Mouse (Mus musculus) lung, postnatal 25 days (tissue): ENCODE results near the gene Pithd1.
"Not testable (repeated sequence)": the region's sequence is repeated elsewhere in the genome, so short reads cannot be mapped to it uniquely, and the experiment has no call there.

Experiments used
- DNase-seq: peaks from one replicate; pipeline ENCODE4 v3.0.0; 2022; ENCODE audit warnings: low spot score

The Pithd1 gene

DNA sequence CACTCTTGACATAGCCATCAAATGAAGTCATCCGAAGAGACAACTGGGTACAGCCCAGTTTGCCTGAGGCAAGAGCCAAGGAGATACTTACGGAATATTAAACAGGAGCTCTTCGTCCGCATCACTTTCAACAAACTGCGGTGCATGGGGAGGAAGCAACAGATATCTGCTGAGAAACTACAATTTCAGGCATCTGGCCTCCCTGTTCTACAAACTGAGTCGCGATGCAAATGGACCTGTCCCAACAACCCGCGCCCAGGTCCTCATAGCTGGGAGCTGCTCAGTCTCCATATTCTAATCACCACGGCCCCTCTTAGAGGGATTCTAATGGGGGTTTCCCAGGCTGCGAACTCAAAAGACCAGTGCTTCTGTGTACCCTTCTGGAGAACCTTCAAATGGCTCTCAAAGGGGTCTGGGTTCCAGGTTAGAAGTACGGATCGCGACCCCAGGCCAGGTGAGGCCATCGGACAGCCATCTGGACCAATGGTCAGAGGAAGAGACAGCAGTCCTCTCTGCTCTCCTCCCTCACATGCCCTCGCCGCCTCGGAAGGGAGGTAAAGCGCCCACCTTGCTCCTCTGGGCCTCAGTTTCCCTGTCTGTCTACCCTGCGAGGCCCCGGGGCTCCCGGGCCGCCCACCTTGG lies 642 bp downstream of the Pithd1 start:
- no peak for DNase-seq

DNA sequence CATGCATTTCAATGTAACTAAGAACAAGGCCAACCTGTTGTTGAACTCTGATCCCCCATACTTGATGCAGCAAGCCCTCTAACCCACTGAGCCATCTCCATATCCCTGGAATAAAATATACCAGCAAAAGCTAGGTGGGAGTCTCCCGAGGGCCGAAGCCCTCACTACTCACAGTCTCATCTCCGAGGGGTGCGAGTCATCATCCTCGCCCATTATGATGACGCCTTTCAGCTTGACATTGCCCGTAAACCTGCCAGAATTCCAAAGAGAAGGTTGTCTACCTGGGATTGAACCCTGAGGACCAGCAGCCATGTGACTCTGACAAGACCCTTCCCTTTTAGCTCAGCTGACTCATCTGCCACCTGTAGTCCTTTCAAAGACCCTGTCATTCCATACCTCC lies 1.3 kb downstream of the Pithd1 start:
- DNase-seq, result no peak

DNA sequence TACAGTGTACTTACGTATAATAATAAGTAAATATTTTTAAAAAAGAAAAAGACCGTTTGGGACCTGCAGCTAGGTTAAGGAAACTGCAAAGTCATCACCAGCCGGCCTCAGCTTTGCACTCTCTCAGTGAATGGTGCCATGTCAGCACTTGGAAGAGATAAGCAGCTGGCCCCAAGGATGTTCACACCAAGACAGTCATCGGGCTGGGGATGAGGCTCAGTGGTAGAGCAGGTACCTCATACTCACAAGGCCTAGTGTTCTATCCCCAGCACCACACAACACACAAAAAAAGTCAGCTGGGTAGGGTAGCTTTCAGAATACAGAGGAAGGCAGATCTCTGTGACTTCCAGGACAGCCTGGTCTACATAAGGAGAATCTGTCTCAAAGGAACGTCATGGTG lies 1.9 kb downstream of the Pithd1 start:
- no peak for DNase-seq

DNA sequence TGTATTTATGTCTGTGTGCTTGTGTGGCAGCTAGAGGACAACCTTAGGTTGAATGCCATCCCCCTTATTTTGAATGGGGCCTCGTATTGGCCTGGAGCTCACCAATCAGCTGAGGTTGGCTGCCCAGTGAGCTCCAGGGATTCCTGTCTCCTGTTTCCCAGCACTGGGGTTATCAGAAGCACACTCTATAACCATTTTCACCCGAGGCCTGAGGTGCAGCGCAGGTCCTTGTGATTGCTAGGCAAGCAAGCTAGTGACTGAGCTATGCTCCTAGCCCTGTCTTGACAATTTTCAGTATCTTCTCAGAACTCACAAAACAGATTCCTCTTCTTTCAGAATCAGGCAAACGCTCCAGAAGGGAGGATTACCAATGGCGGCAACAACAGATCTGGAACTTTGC lies 2.5 kb downstream of the Pithd1 start:
- no peak for DNase-seq

DNA sequence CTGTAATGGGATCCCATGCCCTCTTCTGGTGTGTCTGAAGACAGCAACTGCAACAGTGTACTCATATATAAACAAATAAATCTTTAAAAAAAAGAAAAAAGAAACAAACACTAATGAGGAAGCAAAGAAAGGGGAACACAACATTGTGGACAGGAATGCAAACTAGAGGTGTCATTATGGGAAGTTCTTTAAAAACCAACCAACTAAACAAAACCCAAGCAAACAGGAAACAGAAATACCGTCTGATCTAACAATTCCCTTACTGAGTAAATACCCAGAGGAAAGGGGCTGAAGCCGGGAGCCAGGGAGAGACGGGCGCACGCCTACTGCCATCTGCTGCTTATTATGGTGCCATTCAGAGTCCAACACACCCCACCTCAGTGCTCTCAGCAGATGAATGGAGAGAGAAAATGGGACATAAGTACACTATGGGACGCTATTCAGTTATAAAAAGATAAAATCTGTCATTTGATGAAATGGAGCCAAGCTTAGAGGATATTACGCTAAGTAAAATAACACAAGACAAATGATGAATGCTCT lies 5.5 kb downstream of the Pithd1 start:
- no peak for DNase-seq

DNA sequence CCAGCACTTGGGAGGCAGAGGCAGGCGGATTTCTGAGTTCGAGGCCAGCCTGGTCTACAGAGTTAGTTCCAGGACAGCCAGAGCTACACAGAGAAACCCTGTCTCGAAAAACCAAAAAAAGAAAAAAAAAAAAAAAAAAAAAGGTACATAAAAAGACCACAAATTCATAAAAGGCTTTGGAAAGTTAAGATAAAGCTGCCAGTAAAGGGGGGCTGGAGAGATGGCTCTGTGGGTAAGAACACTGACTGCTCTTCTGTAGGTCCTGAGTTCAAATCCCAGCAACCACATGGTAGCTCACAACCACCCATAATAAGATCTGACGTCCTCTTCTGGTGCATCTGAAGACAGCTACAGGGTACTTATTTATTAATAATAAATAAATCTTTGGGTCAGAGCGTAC lies 6.8 kb downstream of the Pithd1 start:
- not testable (repeated sequence) for DNase-seq

DNA sequence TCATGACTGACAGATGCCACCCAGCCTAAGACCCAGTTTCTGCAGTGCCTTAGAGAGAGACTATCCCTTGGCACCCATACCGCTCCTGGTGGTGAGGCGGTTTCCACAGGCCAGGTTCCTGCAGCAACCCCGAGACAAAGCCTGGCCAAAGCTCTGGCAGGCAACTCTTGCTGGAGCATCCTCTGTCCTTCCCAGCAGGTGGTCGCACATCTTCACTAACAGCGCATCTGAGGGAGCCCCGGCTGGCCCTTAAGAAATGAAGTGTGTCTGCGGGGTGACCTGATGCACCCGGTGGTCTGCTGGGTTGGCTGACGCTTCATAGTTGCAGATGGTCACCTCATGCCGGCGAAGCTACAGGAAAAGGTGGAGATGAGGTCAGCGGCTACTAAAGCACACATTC lies 10.9 kb downstream of the Pithd1 start:
- DNase-seq, result no peak

DNA sequence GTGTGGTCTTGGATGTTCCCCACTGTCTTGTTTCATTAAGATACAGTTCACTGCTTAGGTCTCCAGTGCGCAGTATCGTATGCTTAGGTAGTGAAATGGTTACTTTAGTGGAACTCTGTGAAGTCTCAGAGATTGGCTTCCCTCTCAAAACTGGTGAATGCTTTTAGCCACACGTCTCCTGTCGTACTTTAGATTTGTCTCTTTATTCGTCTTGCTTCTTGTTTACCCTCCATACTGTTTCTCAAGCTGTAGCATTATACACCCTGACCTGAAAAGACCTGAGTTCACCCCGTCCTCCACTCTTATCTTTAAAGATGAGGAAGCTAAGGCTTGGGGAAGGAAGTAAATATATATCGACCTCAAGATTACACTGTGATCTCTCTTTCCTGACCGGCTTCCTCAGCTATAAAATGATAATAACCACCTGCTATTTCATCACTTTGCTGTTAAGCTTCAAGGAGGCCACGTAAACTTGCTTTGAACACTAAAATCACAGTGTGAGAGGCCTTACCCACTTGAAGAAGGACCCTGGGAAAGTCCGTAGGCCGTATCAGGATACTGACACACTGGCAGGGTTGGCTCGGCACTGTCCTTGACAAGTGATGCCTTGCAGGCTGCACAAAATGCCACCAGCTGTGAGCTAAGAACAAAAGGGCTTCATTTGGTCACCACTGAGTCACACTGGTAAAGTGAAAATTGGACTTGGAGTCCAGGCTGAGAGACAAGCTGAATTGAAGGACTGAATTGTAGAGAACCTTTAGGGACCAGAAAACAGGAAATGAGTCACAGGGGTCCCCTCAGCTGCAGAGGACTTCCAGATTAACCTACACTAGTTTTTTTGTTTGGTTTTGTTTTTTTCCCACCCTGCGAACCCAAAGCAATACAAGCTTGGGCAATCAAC lies 13.9 kb downstream of the Pithd1 start:
- DNase-seq, result no peak

DNA sequence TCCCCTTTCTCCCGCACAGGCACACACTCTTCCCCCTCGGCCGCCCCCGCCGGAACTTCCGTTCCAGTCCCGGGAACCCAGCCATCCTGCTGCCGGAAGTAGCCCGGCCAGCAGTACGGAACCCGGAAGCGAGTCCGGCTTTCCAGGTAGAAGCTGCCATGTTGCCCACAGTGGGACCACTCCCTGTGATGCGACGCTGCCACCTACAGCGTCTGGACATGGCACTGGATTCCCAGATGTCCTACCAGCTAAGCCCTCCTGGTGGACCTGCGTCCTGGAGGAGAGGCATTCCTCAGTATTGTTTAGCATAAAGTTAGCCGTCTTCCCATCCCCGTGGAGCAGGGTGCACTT lies 14.5 kb downstream of the Pithd1 start, which contains the start of gene Lypla2:
Lypla2 (minus strand) TSS at position 71 of the 351 bp plus-strand sequence.
- peak; percentile 91 for DNase-seq

DNA sequence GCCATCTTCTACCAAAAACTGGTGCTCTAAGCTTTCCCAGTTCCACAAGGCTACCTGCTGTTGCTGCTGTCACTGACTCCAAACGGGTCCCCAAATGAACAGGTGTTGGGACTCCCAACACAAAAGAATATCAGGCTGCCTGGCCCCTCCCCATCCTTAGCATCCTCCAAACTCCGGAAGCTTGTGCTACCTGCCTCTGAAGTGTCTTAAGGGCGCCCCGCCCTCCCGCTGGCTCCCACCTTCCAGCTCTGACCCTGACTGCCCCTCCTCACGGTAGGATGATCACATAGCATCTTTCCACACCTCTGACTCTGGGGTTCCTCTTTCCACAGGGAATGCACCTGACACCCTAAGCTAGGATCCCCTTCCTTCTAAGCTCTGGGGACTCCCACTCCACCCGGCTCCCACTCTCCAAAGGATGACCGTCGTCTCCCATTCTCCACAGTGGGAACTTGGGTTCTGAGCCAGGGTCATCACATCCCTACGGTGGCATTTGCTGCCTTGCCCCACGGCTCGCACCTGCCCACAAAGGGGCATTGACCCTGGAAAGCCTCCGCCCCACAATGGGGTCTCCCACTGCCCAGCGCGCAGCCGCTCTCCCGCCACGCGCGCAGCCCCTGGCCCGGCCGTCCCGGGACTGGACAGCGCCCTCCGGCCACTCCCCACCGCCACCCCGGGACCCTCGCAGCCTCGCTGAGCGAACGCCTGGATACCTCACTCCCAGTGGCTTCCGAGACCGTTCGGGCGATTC lies 15.1 kb downstream of the Pithd1 start:
- no peak for DNase-seq

DNA sequence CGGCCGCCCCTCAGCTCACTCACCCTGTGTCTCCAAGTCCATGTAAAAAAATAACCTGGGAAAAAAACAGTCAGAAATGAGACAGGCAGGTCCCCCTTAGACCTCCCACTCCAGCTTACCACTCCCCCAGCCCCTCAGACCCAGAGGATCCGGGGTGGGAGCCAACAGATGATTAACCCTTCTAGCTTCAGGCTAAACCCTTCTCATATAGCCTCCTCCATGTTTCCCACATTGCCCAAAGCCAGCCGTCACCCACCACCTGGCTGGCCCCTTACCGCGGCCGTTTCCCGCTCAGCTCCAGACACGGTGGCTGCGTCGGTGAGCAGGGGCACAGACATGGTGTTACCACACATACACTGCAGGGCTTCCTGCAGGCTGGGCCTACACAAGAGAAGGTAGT lies 16.5 kb downstream of the Pithd1 start:
- DNase-seq, result no peak

DNA sequence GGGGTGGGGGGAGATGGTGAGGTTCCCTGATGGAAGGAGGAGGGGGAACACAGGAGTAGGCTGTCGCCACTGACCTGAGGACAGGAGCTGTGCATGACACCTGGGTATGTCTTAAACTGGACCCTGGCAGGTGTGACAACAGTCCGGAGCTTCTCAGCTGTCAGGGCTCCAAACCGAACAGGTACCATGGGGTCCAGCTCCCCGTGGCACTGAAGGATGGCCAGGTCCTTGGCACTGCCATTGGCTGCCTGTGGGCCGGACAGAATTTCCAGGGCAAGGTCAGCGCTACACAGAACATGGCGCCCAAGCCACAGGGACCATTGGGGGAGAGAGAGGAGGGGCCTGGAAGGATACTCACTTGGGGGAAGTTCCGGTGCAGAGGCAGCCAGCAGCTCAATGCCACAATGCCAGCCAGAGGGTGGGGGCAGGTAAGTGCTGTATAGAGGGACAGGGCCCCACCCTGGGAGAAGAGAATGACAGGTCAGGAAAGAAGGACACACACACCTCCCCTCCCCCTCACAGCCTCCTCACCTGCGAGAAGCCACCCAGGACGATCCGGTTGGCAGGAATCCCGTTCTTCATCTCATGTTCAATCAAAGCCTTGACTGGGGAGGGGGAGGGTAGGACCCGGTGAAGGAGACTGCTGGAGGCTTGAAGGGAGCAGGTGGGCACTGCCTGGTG lies 17.9 kb downstream of the Pithd1 start:
- no peak for DNase-seq

DNA sequence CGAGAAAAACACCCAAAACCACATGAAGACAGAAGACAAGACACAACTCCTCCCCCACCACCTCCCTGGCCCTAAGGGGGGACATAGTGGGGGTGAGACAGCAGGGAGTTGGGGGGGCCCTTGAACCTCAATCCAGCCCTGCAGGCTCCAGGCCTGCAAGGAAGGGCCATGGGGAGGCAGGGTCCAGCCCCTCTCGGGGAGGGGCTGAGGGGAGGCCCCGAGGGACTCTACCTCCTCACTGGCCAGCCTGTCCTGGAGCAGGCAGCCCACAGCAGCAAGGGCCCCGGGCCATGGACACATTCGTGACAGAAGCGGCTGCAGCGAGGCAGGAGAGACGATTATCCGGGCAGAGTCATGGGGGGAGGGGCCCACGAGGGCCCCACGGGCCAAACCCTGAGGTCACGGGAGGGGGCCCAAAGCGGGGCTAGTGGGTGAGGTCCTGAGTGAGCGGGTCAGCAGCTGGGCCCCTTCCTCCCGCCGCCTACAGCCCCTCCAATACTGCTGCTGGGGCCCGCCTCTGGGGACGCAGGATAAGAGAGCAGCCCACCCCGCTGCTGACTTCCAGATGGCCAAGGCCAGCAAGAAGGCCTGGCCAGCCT lies 18.7 kb downstream of the Pithd1 start:
- DNase-seq, result no peak

DNA sequence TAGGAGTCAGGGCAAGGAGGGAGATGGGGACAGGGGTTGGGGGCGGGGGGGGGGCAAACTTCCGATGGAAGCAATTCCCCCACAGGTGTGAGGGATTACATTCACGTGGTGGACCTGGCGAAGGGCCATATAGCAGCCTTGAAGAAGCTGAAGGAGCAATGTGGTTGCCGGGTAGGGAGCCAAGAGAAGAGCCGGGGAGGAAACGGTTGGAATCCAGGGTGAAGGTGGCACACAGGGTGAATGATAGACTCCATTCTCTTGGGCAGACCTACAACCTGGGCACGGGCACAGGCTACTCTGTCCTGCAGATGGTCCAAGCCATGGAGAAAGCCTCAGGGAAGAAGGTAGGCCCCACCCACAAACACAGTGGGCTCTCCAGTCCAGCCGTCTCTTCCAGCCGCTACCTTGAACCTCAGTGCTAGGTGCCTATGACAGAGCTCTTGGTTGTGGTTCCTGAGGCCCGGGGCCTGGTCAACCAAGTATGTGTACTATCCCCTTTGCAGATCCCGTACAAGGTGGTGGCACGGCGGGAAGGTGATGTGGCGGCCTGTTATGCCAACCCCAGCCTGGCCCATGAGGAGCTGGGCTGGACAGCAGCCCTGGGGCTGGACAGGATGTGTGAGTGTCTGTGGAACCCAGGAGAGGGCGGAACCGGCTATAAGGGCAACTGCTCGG lies 19.8 kb downstream of the Pithd1 start:
- no peak for DNase-seq

DNA sequence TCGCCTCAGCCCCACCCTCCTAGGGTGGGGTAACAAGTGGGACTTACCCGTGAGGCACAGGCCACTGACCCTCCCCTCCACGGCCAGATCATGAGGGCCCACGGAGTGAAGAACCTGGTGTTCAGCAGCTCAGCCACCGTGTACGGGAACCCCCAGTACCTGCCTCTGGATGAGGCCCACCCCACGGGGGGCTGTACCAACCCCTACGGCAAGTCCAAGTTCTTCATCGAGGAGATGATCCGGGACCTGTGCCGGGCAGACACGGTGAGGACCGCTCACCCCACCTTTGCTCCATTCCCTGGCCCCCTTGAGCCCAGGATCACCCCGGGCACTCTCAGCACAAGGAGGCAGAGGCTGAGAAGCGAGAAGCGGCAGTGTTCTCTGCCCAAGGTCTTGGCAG lies 20.8 kb downstream of the Pithd1 start:
- no peak for DNase-seq

DNA sequence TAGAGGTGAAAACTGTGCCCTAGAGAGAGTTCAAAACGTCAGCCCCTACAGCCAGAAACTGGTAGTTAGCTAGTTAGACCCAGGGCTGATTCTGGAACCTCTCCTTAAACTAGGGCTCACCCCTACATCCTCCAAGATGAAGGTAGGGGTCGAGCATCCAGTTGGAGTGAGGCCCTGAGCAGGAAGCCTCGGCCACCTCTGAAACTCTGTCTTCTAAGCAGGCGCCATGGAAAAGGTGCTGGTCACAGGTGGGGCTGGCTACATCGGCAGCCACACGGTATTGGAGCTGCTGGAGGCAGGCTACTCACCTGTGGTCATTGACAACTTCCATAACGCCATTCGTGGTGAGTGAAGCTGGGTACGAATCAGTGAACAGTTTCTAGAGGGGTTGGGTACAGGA lies 22.0 kb downstream of the Pithd1 start:
- no peak for DNase-seq

DNA sequence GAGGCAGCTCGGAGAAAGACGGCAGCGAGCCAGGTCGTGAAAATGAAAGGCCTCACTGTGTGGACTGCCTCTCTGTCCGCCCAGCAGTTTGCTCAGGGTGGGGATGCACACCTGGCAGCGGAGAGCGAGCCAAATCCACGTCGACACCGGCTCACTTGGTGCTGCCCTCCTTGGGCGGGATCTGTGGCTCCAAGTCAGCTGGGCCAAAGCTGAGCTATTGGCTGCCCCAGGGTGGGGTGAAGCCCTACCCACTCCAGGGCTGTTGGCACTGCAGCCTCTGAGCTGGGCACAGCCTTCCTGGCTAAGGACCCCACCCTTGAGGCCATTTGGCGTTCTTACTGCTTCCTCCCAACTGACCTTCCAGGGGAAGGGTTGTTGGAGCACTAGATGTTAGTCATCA lies 22.6 kb downstream of the Pithd1 start:
- peak; percentile 86 for DNase-seq

DNA sequence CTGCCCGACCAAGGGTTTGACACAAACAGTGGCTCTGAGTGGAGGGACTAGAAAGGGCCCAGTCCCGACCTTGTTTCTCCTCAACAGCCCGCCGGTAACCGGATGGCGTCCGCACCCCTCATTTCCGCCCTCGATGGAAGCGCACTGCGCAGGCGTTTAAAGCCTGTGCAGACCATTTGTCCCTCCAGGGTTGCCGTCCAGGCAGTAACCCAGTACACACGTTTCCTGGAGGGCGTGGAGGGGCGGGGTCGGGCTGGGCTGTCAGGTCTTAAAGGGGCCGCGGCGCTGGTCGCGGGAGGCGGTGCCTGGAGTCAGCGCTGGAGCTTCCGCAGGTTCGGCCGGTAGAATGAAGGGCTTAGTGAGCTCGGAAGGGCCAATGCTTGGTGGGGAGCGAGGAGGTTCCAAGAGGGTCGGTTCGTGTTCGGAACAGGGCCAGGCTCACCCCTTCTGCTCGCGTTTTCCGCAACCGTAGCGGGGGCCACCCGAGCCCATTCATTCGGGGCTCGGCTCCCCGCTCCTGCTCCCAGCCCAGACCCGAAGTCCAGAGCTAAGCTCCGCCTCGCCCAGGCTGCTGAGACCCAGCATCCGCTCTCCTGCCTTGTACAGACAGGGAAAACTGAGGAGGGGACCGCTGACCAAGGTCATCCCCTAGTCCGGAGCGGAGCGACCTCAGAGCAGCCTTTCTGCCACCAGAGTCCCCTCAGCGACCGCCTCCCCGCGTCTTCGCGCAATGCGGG lies 23.4 kb downstream of the Pithd1 start, which contains the start of gene Gale:
Gale (plus strand) TSS at position 271 of the 737 bp plus-strand sequence.
- peak; percentile 96 for DNase-seq

DNA sequence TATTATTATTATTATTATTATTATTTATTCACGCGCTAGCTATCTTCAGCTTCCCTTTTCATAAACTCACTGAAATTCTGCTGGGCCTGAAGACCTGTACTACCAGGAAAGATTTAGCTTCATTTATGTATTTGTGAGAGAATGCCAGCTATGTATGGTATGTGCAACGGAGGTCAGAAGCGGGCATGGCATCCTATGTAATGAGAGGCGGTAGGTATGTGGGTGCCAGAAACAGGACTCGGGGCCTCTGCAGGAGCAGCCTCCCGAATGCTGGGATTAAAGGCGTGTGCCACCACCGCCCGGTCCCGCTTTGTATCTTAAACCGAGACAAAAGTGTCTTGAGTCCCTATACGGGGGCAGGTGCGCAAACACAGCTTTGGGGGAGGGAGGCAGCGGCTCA lies 24.1 kb downstream of the Pithd1 start:
- no peak for DNase-seq

DNA sequence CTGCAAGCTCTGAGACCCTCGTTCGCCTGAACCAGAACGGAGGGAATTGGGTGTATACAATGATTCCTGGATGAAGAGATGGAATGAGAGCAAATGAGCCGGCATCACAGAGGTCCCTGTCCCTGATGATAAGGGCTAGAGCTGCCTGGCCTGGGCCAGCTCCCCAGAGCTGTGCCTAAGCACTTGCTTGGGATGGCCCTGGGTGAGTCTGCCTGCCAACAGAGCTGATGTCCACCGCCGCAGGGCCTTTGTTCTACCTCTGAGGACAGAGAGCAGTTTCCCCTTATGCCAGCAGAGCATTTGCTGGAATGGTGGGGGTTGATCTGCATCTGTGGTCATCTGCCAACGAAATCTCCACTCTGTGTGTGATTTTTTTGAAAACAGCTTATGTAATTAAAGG lies 24.9 kb downstream of the Pithd1 start:
- DNase-seq, result no peak
